Mouse (Mus musculus) lung, embryonic 16.5 days (tissue): ENCODE data around the gene Btbd16. TPM values are rescaled to one million over a fixed set of nuclear protein-coding genes. Genes with fewer than 3 reads are reported as not detected.

Source experiments
- ATAC-seq: fragments of 200-750 bp; cut with Nextera tagmentation; 2 replicates; pipeline ENCODE4 v1.8.0; 2017; ENCODE audit warnings: low read depth, mild to moderate bottlenecking, moderate library complexity
- H3K27ac ChIP-seq: fragments of 300-500 bp; sonication (generic); 2 replicates; pipeline ENCODE4 v1.5.1; 2014; ENCODE audit warnings: mild to moderate bottlenecking, control low read depth, low read length
- H3K27me3 ChIP-seq: fragments of 300-500 bp; sonication (generic); 2 replicates; pipeline ENCODE4 v1.6.1; 2014; ENCODE audit warnings: low read depth, low read length, mixed read lengths; ENCODE audit not compliant: control insufficient read depth, insufficient read depth
- H3K36me3 ChIP-seq: fragments of 300-500 bp; sonication (generic); 2 replicates; pipeline ENCODE4 v1.6.1; 2014; ENCODE audit warnings: low read length; ENCODE audit not compliant: control insufficient read depth, insufficient read depth
- H3K4me1 ChIP-seq: fragments of 300-500 bp; sonication (generic); replicated peaks from 2 replicates; pipeline ENCODE4 v1.6.1; 2014; ENCODE audit warnings: low read length, mixed read lengths; ENCODE audit not compliant: control insufficient read depth, insufficient read depth
- H3K4me2 ChIP-seq: fragments of 300-500 bp; sonication (generic); 2 replicates; pipeline ENCODE4 v1.6.1; 2014; ENCODE audit warnings: low read depth, low read length, control low read depth
- H3K4me3 ChIP-seq: fragments of 300-500 bp; sonication (generic); 2 replicates; pipeline ENCODE4 v1.5.1; 2014; ENCODE audit warnings: mild to moderate bottlenecking, low read length, control low read depth
- H3K9ac ChIP-seq: fragments of 300-500 bp; sonication (generic); 2 replicates; pipeline ENCODE4 v1.6.1; 2014; ENCODE audit warnings: low read length, control low read depth
- H3K9me3 ChIP-seq: fragments of 300-500 bp; sonication (generic); 2 replicates; pipeline ENCODE4 v1.6.1; 2016; ENCODE audit warnings: low read length; ENCODE audit not compliant: control insufficient read depth
- WGBS: fragments of 180-500 bp; shearing (Covaris S2); extraction: QIAGEN DNeasy Blood & Tissue Kit; methylation state at CpG from one replicate; pipeline ENCODE4 v1.1.7; 2014; 5-methylcytosine and 5-hydroxymethylcytosine counted together
- polyA plus RNA-seq: library from polyadenylated mRNA; unstranded; fragments of >200 nt; fragmentation: Nextera tagmentation; extraction: Ambion mirVana; gene quantifications from 2 replicates; pipeline ENCODE4 v1.2.1, GENCODE M21; 2015

The Btbd16 gene
- polyA plus RNA-seq = 0.06 TPM in 1 of 2 replicates, not detected in the other

GRCm38 (mm10) chr7:130773914-130774630 lies at the start of gene Btbd16:
Btbd16 (plus strand) TSS chr7:130774069.
- H3K27ac ChIP-seq = no peak within 1 kb of the TSS

GRCm38 (mm10) chr7:130726185-130726584 lies 47.7 kb upstream of the Btbd16 start:
- H3K27me3 ChIP-seq = no peaks in the 10 kb centered on the region
- peaks cover 11% of the 10 kb centered on the region for H3K4me1 ChIP-seq
- WGBS = 49% methylated on average over 3 of the region's 3 CpGs
- peaks cover 2% of the 10 kb centered on the region; the same call in 1 of the 2 replicates for H3K36me3 ChIP-seq
- no peak overlapping the region; the same call in 1 of the 2 replicates for H3K27ac ChIP-seq
- H3K4me3 ChIP-seq = no peak overlapping the region
- H3K9ac ChIP-seq = no peak overlapping the region
- H3K4me2 ChIP-seq = no peak overlapping the region
- ATAC-seq = no peak
- no peaks in the 10 kb centered on the region for H3K9me3 ChIP-seq

More at GRCm38 (mm10) chr7:130773914-130774630, at the start of gene Btbd16:
- H3K4me3 ChIP-seq = no peak within 1 kb of the TSS
- WGBS = 35% methylated on average over 9 of the region's 9 CpGs
- no peak within 1 kb of the TSS for H3K9ac ChIP-seq
- no peaks in the 10 kb centered on the region for H3K36me3 ChIP-seq
- H3K4me1 ChIP-seq = no peaks in the 10 kb centered on the region; the same call in 1 of the 2 replicates
- no peaks in the 10 kb centered on the region for H3K9me3 ChIP-seq
- H3K27me3 ChIP-seq = no peaks in the 10 kb centered on the region
- ATAC-seq = no peak
- H3K4me2 ChIP-seq = no peak within 1 kb of the TSS

- Histone ChIP-seq H3K36me3 (peaks cover 2% of the 10 kb centered on the region; the same call in 1 of the 2 replicates), H3K4me2 (peak overlapping the region; percentile 24; the same call in 1 of the 2 replicates), H3K9ac (no peak overlapping the region), H3K4me1 (peaks cover 11% of the 10 kb centered on the region), H3K27me3 (no peaks in the 10 kb centered on the region), H3K9me3 (no peaks in the 10 kb centered on the region), H3K4me3 (no peak overlapping the region), H3K27ac (peak overlapping the region; percentile 71)
- peak; percentile 74 for ATAC-seq
- 42% methylated on average over 8 of the region's 8 CpGs for WGBS
Measured at GRCm38 (mm10) chr7:130726724-130727422, 47.0 kb upstream of the Btbd16 start.

GRCm38 (mm10) chr7:130727560-130727959 lies 46.3 kb upstream of the Btbd16 start:
- Histone ChIP-seq H3K4me1 (peaks cover 13% of the 10 kb centered on the region), H3K4me3 (no peak overlapping the region), H3K9ac (no peak overlapping the region), H3K9me3 (no peaks in the 10 kb centered on the region), H3K4me2 (peak overlapping the region; percentile 24; the same call in 1 of the 2 replicates), H3K27ac (peak overlapping the region; percentile 71), H3K27me3 (no peaks in the 10 kb centered on the region), H3K36me3 (peaks cover 2% of the 10 kb centered on the region; the same call in 1 of the 2 replicates)
- WGBS = 83% methylated on average over 4 of the region's 4 CpGs
- ATAC-seq = no peak

- ATAC-seq = peak; percentile 55; the same call in 1 of the 2 replicates
- no peak overlapping the region for H3K9ac ChIP-seq
- peaks cover 4% of the 10 kb centered on the region; the same call in 1 of the 2 replicates for H3K36me3 ChIP-seq
- H3K4me3 ChIP-seq = no peak overlapping the region
- no peak overlapping the region for H3K27ac ChIP-seq
- WGBS = 50% methylated on average over 7 of the region's 7 CpGs
- no peaks in the 10 kb centered on the region for H3K27me3 ChIP-seq
- H3K4me1 ChIP-seq = peaks cover 8% of the 10 kb centered on the region
- no peaks in the 10 kb centered on the region for H3K9me3 ChIP-seq
- no peak overlapping the region for H3K4me2 ChIP-seq
Measured at GRCm38 (mm10) chr7:130731792-130732191, 42.1 kb upstream of the Btbd16 start.

- Histone ChIP-seq H3K27ac (no peak overlapping the region), H3K9ac (no peak overlapping the region), H3K4me3 (no peak overlapping the region), H3K9me3 (no peaks in the 10 kb centered on the region), H3K4me2 (no peak overlapping the region), H3K36me3 (peaks cover 7% of the 10 kb centered on the region), H3K4me1 (peaks cover 2% of the 10 kb centered on the region; the same call in 1 of the 2 replicates), H3K27me3 (no peaks in the 10 kb centered on the region)
- WGBS = 75% methylated on average over 6 of the region's 6 CpGs
- ATAC-seq = no peak
Measured at GRCm38 (mm10) chr7:130732908-130733307, 41.0 kb upstream of the Btbd16 start.

GRCm38 (mm10) chr7:130733423-130733822 lies 40.4 kb upstream of the Btbd16 start:
- Histone ChIP-seq H3K36me3 (peaks cover 8% of the 10 kb centered on the region), H3K9ac (no peak overlapping the region), H3K4me1 (peaks cover 2% of the 10 kb centered on the region; the same call in 1 of the 2 replicates), H3K9me3 (no peaks in the 10 kb centered on the region), H3K27me3 (no peaks in the 10 kb centered on the region), H3K4me3 (no peak overlapping the region), H3K4me2 (no peak overlapping the region), H3K27ac (no peak overlapping the region)
- no peak for ATAC-seq
- WGBS = 93% methylated on average over 8 of the region's 8 CpGs

GRCm38 (mm10) chr7:130734195-130734787 lies 39.6 kb upstream of the Btbd16 start:
- ATAC-seq = no peak
- Histone ChIP-seq H3K4me2 (no peak overlapping the region), H3K4me3 (no peak overlapping the region), H3K9ac (no peak overlapping the region), H3K4me1 (peaks cover 2% of the 10 kb centered on the region; the same call in 1 of the 2 replicates), H3K27me3 (no peaks in the 10 kb centered on the region), H3K9me3 (no peaks in the 10 kb centered on the region), H3K27ac (no peak overlapping the region), H3K36me3 (peaks cover 8% of the 10 kb centered on the region; the same call in 1 of the 2 replicates)
- 91% methylated on average over 2 of the region's 2 CpGs for WGBS

GRCm38 (mm10) chr7:130741099-130741498 lies 32.8 kb upstream of the Btbd16 start:
- Histone ChIP-seq H3K36me3 (peaks cover 25% of the 10 kb centered on the region), H3K4me1 (no peaks in the 10 kb centered on the region; the same call in 1 of the 2 replicates), H3K9ac (no peak overlapping the region), H3K27me3 (no peaks in the 10 kb centered on the region), H3K4me3 (no peak overlapping the region), H3K9me3 (no peaks in the 10 kb centered on the region), H3K4me2 (no peak overlapping the region), H3K27ac (no peak overlapping the region)
- 75% methylated on average over 4 of the region's 4 CpGs for WGBS
- no peak for ATAC-seq
